Mouse (Mus musculus): ENCODE measurements around the gene Nt5dc2.

Gene Nt5dc2

DNA sequence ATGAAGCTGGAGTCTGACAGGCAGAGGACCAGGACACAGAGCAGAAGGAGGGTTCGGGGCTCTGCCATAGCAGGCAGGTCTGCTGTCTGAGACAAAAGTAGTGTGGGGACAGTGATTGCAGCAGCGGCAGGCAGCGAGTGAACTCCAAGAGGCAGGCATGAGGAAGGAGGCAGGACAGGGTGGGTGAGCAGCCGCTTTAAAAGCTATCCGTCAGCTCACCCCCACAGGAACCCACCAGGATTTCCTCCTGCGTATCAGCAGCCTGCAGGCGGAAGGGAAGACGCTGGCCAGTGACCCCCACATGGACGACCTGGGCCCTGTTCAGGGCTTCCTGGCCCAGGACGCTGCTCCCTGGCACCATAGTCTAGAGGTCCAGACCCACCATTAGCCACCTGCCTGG, 37.6 kb downstream of the Nt5dc2 start, which contains the start of gene Stab1:
Stab1 (minus strand) TSS at position 217 of the 400 bp plus-strand sequence.
- DNase-seq (ENCODE audit: low spot score): no peak

- no peak for DNase-seq (ENCODE audit: low spot score)
Measured at GRCm38 (mm10) chr14:31169508-31169907, 38.7 kb downstream of the Nt5dc2 start.

DNA sequence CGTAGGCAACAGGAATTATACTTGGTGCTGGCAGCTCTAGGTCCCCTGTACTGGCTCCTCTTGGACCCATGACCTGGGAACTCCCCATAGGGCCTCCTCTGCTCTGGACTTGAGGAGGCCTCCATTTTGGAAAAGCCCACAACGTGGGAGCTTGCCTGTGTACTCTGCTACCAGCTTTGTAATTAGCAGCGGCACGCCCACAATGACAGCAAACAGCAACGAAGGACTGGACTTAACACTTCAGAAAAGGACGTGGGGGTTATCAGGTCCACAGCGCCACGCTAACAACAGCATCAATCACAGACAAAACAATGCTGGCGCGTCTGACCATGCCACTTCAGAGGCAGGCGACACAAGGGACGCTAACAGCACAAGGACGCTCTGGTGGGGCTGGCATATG, 40.1 kb downstream of the Nt5dc2 start:
- DNase-seq (ENCODE audit: low spot score): no peak

GRCm38 (mm10) chr14:31171386-31171785, 40.5 kb downstream of the Nt5dc2 start:
- peak; percentile 38 for DNase-seq (ENCODE audit: low spot score)

DNA sequence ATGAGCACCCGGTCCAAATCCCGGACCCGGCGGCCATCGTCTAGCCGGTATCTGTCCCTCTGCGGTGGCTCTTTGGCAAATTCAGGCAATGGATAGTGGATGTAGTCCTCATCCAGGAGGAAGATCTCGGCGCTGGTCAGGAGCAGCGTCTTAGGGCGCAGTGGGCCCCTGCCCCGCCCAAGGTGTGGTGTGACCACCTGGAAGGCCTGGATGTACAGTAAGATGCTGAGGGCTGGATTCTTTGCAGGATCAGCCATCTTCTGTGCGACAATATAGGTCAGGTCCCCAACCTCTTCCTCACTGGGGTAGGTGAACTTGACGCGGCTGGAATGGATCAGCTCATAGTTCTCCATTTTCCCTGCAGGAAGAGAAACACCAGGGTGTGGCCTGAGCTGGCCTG, 41.0 kb downstream of the Nt5dc2 start:
- DNase-seq (ENCODE audit: low spot score): no peak

DNA sequence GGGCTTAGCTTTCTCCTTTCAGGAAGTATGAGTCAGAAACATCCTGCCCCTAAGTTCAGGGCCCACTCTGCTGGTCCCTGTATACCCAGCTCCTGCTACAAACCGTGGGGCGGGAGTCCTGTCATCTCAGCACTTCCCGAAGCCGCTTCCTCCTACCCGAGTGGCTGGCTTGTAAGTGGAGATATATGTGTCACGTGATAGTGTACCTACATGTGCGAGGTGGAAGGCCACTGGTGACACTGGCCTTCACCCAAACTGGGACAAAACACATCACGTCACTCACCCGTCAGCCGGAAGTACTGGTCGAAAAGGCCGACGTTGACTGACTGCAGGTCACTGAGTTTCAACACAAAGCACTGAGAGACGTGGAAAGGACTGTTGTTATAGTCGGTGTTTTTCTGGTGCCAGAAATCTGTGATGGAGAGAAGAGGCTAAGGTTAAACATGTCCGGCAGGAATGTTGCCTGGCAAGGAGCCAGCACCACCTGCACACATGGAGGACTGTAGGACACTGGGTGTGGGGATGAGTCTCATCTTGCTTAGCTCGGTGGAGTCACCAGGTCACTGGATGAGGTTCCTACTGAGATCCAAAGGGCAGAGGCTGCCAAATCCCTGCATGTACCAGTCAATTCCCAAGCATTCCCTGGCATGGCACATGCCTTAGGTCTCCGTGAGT, 42.1 kb downstream of the Nt5dc2 start:
- DNase-seq (ENCODE audit: low spot score): no peak

DNA sequence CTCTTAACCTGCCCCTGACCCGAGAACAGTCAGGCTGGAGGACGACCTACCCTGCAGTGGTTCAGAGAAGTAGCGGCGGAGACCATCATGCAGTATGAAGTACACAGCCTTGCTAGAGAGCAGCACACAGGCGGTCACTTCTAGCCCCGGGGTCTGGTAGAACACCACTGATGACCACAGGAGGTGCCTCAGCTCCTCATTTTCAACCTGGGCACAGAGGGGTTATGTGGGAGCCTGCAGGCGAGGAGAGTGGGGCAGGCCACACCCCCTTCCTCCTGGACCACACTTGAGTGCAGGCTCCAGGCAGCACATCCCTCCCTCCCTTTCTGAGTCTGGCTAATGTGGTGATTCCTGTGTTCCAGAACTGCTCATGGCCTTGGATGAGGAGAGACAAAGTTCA, 42.7 kb downstream of the Nt5dc2 start:
- DNase-seq (ENCODE audit: low spot score): no peak

DNA sequence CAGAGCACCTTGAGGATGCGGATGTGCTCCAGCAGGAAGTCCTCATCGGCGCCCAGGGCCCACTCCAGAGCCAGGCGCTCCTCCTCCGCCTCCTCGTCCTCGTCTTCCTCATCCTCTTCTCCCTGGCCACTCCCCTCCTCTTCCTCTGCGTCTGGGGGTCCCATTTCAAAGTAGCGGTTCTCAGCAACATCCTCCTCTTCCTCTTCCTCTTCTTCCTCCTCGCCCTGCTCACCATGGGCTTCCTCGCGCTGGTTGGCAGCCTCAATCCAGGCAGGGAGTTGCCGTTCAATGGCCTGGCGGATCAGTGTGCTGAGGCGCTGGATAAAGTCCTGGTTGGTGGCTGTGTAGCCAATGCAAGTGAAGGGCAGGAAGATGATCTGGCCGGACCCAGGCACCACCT, 46.4 kb downstream of the Nt5dc2 start:
- no peak for DNase-seq (ENCODE audit: low spot score)

GRCm38 (mm10) chr14:31177715-31178114, 46.9 kb downstream of the Nt5dc2 start:
- DNase-seq (ENCODE audit: low spot score): no peak

- peak; percentile 81 for DNase-seq (ENCODE audit: low spot score)
Measured at GRCm38 (mm10) chr14:31179677-31180365, 49.0 kb downstream of the Nt5dc2 start.

GRCm38 (mm10) chr14:31181512-31181911, 50.7 kb downstream of the Nt5dc2 start:
- no peak for DNase-seq (ENCODE audit: low spot score)

GRCm38 (mm10) chr14:31182786-31183290, 52.0 kb downstream of the Nt5dc2 start:
- DNase-seq (ENCODE audit: low spot score): no peak

GRCm38 (mm10) chr14:31183541-31183940, 52.7 kb downstream of the Nt5dc2 start:
- no peak for DNase-seq (ENCODE audit: low spot score)

DNA sequence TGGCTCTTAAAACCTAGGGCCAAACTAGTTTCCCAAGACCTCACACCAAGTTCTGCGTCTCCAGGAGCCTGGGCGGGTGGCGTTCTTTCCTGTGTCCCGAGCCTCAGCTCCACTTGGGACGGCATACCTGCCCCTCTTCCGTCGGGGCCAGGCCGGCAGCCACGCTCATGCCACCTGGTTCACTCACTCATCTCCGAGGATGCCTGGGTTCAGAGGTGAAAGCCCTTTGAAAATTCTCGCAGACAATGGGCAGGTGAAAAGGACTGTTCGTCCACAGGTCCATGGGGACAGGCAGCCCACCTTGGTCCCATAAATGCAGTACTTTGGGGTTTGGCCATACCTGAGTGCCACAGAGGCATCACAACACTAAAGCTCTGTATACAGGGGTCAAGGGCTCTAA, 53.3 kb downstream of the Nt5dc2 start:
- no peak for DNase-seq (ENCODE audit: low spot score)

DNA sequence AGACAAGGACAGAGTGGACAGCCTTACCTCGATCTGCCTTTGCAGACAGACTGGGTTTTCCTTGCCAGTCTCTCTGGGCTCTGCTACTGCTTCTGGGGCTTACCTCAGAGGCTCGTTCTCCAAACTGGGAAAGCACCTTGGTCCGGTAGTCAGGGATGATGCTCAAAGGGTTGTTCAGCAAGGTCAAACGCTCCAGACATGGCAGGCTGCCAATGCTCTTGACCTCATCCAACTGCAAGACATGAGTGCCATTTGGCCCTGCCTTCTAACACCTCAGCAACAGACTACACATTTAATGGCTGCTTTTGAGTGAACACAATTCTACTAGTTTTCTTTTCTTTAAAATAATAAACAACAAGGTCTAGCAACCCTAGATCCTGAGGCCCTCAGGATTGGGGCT, 55.8 kb downstream of the Nt5dc2 start:
- peak; percentile 66 for DNase-seq (ENCODE audit: low spot score)

All from MN1 (cell line).